Mouse (Mus musculus) ES-E14 (cell line): ENCODE data around the gene Ptges. TPM values are rescaled to one million over a fixed set of nuclear protein-coding genes. Genes with fewer than 3 reads are reported as not detected.

Experiments
- DNase-seq: peaks from one replicate; pipeline ENCODE4 v3.0.0-alpha.2; 2013; ENCODE audit warnings: low read depth, low spot score
- H3K27ac ChIP-seq: 2 replicates; pipeline ENCODE4 v1.5.1; 2012; ENCODE audit warnings: low read depth, mild to moderate bottlenecking, low read length, moderate library complexity, mixed read lengths; ENCODE audit not compliant: poor library complexity, insufficient read depth, severe bottlenecking
- H3K36me3 ChIP-seq: 2 replicates; pipeline ENCODE4 v1.6.1; 2012; ENCODE audit warnings: mild to moderate bottlenecking, low read length, moderate library complexity, mixed read lengths; ENCODE audit not compliant: control insufficient read depth, poor library complexity, insufficient read depth, severe bottlenecking
- H3K4me1 ChIP-seq, 2 experiments: fragments of 150-350 bp in 1 of 2; sonication (generic) in 1 of 2; 2 replicates each; pipeline ENCODE4 v1.6.1; 2012; ENCODE audit warnings: low read length in 2 of 2, mild to moderate bottlenecking in 1 of 2, mixed read lengths in 1 of 2; ENCODE audit not compliant: control insufficient read depth in 2 of 2, insufficient read depth in 2 of 2, poor library complexity in 1 of 2
- H3K4me3 ChIP-seq, 2 experiments: fragments of 150-350 bp in 1 of 2; sonication (generic) in 1 of 2; 2 replicates each; pipeline ENCODE4 v1.5.1; 2012; ENCODE audit warnings: low read length in 2 of 2, low read depth in 1 of 2, mild to moderate bottlenecking in 1 of 2, mixed read lengths in 1 of 2; ENCODE audit not compliant: insufficient read depth in 1 of 2, poor library complexity in 1 of 2, severe bottlenecking in 1 of 2
- H3K9ac ChIP-seq: 2 replicates; pipeline ENCODE4 v1.6.1; 2012; ENCODE audit warnings: low read depth, mild to moderate bottlenecking, low read length, mixed read lengths; ENCODE audit not compliant: poor library complexity, insufficient read depth, severe bottlenecking
- H3K9me3 ChIP-seq: fragments of 150-350 bp; sonication (generic); 2 replicates; pipeline ENCODE4 v1.6.1; 2012; ENCODE audit warnings: low read depth, mild to moderate bottlenecking, low read length; ENCODE audit not compliant: control insufficient read depth, insufficient read depth
- CHD2 ChIP-seq: IDR thresholded peaks from 2 replicates; pipeline ENCODE4 v1.6.1; 2014; ENCODE audit warnings: mild to moderate bottlenecking, low read depth, low read length, inconsistent platforms
- HCFC1 ChIP-seq: IDR thresholded peaks from 2 replicates; pipeline ENCODE4 v1.6.1; 2012; ENCODE audit warnings: low read length, inconsistent platforms, borderline replicate concordance; ENCODE audit not compliant: insufficient read depth
- MAFK ChIP-seq: IDR thresholded peaks from 2 replicates; pipeline ENCODE4 v1.6.1; 2014; ENCODE audit warnings: mild to moderate bottlenecking, low read depth, low read length, inconsistent platforms; ENCODE audit not compliant: insufficient read depth
- ZC3H11A ChIP-seq: IDR thresholded peaks from 2 replicates; pipeline ENCODE4 v1.6.1; 2012; ENCODE audit warnings: low read depth, mild to moderate bottlenecking, inconsistent platforms, low read length, borderline replicate concordance
- ZNF384 ChIP-seq: IDR thresholded peaks from 2 replicates; pipeline ENCODE4 v1.6.1; 2012; ENCODE audit warnings: low read depth, low read length, inconsistent platforms
- in situ Hi-C, 2 experiments: fragments of 600-800 bp; cut with MboI; formaldehyde crosslinking; loops; one replicate each; pipeline ENCODE4 v1.15.1; 2025; ENCODE audit warnings: low sequenced_read_pairs in 2 of 2, inconsistent platforms in 1 of 2; ENCODE audit not compliant: unreplicated experiment in 2 of 2
- total RNA-seq: library from RNA; depleted of rRNA; stranded (reverse); fragments of 300-350 nt; gene quantifications from 2 replicates; pipeline ENCODE4 v1.2.3, GENCODE M21; 2012

Ptges gene
- total RNA-seq, 1 experiment = 30.3 TPM

GRCm38 (mm10) chr2:30893399-30893798 lies 36.3 kb downstream of the Ptges start:
- no peak overlapping the region for H3K27ac ChIP-seq

GRCm38 (mm10) chr2:30891002-30891401 lies 38.7 kb downstream of the Ptges start:
- no peak overlapping the region for H3K4me3 ChIP-seq
- DNase-seq = peak; percentile 57
- no peak overlapping the region for H3K27ac ChIP-seq
- H3K9me3 ChIP-seq = no peaks in the 10 kb centered on the region
- TF ChIP-seq CHD2 = no peak
- TF ChIP-seq MAFK = no peak
- peak; percentile 57 for TF ChIP-seq ZC3H11A
- peaks cover 1 to 13% of the 10 kb centered on the region in 2 experiments for H3K4me1 ChIP-seq
- H3K36me3 ChIP-seq = no peaks in the 10 kb centered on the region
- in situ Hi-C loops = no loop called here
- peak overlapping the region; percentile 19; the same call in 1 of the 2 replicates for H3K9ac ChIP-seq

More at GRCm38 (mm10) chr2:30893399-30893798, 36.3 kb downstream of the Ptges start:
- H3K36me3 ChIP-seq = no peaks in the 10 kb centered on the region
- DNase-seq = no peak
- in situ Hi-C loops = no loop called here
- H3K4me3 ChIP-seq = no peak overlapping the region
- TF ChIP-seq ZNF384 = no peak
- no peak for TF ChIP-seq ZC3H11A
- TF ChIP-seq MAFK = no peak
- no peak for TF ChIP-seq HCFC1
- no peak for TF ChIP-seq CHD2
- peaks cover 1 to 13% of the 10 kb centered on the region in 2 experiments; a peak in 3 of 4 replicates for H3K4me1 ChIP-seq
- no peaks in the 10 kb centered on the region for H3K9me3 ChIP-seq
- no peak overlapping the region for H3K9ac ChIP-seq

- no peak for TF ChIP-seq ZC3H11A
- TF ChIP-seq HCFC1 = no peak
- no peak for TF ChIP-seq MAFK
- TF ChIP-seq ZNF384 = no peak
- no peak for TF ChIP-seq CHD2
- Histone ChIP-seq H3K4me1 (peaks cover 4 to 24% of the 10 kb centered on the region in 2 experiments), H3K9me3 (no peaks in the 10 kb centered on the region), H3K36me3 (no peaks in the 10 kb centered on the region), H3K9ac (no peak overlapping the region), H3K4me3 (no peak overlapping the region), H3K27ac (0 out of 2 replicates have a peak overlapping the region, but pooled peaks have one; percentile 33)
- in situ Hi-C loops = no loop called here
- DNase-seq = no peak
Measured at GRCm38 (mm10) chr2:30885453-30886163, 44.1 kb downstream of the Ptges start.

GRCm38 (mm10) chr2:30884852-30885373 lies 44.8 kb downstream of the Ptges start:
- peak overlapping the region; percentile 28; the same call in 1 of the 2 replicates for H3K9ac ChIP-seq
- no peak for TF ChIP-seq HCFC1
- TF ChIP-seq CHD2 = no peak; the same call in 1 of the 2 replicates
- no peak for TF ChIP-seq MAFK
- TF ChIP-seq ZC3H11A = no peak
- TF ChIP-seq ZNF384 = no peak
- in situ Hi-C loops = no loop called here
- no peak overlapping the region for H3K27ac ChIP-seq
- peaks cover 4 to 25% of the 10 kb centered on the region in 2 experiments for H3K4me1 ChIP-seq
- no peaks in the 10 kb centered on the region for H3K36me3 ChIP-seq
- no peak overlapping the region for H3K4me3 ChIP-seq
- DNase-seq = no peak
- H3K9me3 ChIP-seq = no peaks in the 10 kb centered on the region
